Mouse (Mus musculus): ENCODE data around the gene D430041D05Rik.

DNA sequence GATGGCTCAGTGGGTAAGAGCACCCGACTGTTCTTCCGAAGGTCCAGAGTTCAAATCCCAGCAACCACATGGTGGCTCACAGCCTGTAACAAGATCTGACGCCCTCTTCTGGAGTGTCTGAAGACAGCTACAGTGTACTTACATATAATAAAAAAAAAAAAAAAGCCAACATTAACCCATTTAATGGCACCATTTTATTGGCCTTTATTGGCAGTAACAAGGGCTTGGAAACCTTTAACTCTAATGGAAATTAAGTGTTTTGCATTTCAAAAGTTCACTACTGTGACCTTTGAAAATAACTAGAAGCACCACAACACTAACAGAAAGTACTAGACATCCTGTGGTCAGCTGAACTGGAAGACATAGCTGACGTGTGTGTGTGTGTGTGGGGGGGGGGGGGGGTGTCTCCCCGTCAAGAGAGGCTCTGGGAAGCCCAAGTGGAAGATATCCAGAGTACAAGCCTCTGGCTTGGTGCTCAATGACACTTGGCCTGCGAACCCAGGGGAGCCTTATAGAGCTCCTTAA lies 39.1 kb downstream of the D430041D05Rik start:
- no peak for TF ChIP-seq POLR2A (IDR thresholded peaks at IDR 0.05; ENCODE audit: borderline replicate concordance, extremely low read depth, insufficient read depth, insufficient read length, poor library complexity, severe bottlenecking)
- no peak for TF ChIP-seq CTCF (IDR thresholded peaks at IDR 0.05; ENCODE audit: borderline replicate concordance, extremely low read depth, insufficient read depth, insufficient read length)
